Mouse (Mus musculus): ENCODE results near the gene Wnt6.

DNA sequence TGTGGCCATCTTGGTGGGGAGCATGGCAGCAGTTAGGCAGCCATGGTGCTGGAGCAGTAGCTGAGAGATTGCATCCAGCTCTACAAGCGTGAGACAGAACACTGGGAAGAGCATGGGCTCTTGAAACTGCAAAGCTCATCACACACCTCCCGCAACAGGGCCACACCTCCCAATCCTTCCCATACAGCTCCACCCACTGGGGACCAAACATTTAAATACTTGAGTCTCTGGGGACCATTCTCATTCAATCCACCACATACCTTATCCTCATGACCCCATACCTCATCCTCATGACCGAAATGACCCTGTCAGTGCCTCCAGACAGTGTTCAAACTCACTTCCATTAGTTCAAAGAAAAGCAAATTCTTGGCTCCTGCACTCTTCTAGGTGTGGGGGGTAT is 61.6 kb downstream of the Wnt6 start:
- TF ChIP-seq ZC3H11A (IDR thresholded peaks at IDR 0.05; ENCODE audit: borderline replicate concordance, low read depth, low read length) (no peak), CHD2 (IDR thresholded peaks at IDR 0.05; ENCODE audit: low read depth, low read length) (no peak), HCFC1 (IDR thresholded peaks at IDR 0.05; ENCODE audit: borderline replicate concordance, insufficient read depth, low read length) (no peak), ZNF384 (IDR thresholded peaks at IDR 0.05; ENCODE audit: low read depth, low read length) (no peak), MAFK (IDR thresholded peaks at IDR 0.05; ENCODE audit: insufficient read depth, low read depth, low read length) (no peak)

Measured in ES-E14 (cell line).